Mouse (Mus musculus) spleen, postnatal 4 days (tissue): Measurements from ENCODE around the gene Larp6.

Experiments used
- DNase-seq, 2 experiments: peaks; one replicate each; pipeline ENCODE4 v3.0.0; 2022; ENCODE audit warnings: low spot score in 2 of 2

Gene Larp6

GRCm38 (mm10) chr9:60712771-60713541 is at the start of gene Larp6:
Gene Larp6, plus strand, starts transcription at chr9:60712989.
- DNase-seq, result no peak

GRCm38 (mm10) chr9:60664385-60664784 is 48.4 kb upstream of the Larp6 start:
- no peak for DNase-seq

GRCm38 (mm10) chr9:60664866-60665265 is 47.9 kb upstream of the Larp6 start:
- no peak for DNase-seq

DNA sequence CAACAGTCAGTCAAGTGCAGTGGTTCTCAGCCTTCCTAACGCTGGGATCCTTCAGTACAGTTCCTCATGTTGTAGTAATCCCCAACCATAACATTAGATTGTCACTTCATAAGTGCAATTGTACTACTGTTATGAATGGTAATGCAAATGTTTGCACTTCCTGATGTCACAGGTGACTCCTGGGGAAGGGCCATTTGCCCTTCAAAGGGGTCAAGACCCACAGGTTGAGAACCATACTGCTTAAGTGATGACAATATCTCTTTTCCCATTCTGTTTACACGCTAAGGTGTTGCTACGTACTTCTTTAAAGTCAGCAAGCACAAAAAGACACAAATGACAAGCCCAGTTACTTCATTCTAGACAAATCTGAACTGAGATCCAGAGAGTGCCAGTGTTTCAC is 47.3 kb upstream of the Larp6 start:
- no peak for DNase-seq

DNA sequence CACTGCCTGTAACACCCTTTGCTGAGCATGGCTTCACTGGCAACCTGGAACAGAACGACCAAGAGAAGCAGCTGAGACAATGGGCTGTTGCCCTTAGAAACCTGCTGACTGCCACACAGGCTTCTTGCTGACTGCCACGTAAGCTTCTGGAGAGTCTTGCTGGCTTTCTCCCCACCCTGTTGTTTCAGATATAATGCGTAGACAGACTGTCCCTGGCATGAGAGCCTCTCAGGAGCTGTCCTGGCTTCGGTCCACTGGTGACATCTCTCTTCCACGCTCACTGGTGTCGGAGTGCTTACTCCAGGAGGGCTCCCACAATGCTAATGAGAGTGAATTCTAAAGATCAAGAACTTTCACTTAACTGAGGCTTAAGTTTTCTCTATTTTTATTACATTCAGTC is 43.9 kb upstream of the Larp6 start:
- DNase-seq, result no peak

GRCm38 (mm10) chr9:60672568-60672967 is 40.2 kb upstream of the Larp6 start:
- DNase-seq, result no peak

- DNase-seq, result no peak
Measured at GRCm38 (mm10) chr9:60674780-60675179, 38.0 kb upstream of the Larp6 start.

DNA sequence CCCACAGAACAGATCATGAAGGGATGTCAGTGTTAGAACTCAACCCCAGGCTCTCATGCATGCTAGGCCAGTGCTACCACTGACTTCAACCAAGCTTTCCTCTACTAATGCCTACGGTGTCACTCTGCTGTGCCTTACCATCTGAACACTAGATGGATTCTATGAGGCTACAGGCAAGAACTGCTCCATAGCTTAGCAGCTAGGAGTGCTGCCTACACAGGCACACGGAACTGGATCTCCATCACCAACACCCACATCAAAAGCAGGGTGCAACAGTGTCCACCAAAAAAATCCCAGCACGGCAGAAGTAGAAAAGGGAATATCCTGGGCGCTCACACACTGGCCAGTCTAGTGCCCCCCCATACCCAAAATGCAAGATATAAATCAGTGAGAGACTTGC is 36.4 kb upstream of the Larp6 start:
- no peak for DNase-seq

DNA sequence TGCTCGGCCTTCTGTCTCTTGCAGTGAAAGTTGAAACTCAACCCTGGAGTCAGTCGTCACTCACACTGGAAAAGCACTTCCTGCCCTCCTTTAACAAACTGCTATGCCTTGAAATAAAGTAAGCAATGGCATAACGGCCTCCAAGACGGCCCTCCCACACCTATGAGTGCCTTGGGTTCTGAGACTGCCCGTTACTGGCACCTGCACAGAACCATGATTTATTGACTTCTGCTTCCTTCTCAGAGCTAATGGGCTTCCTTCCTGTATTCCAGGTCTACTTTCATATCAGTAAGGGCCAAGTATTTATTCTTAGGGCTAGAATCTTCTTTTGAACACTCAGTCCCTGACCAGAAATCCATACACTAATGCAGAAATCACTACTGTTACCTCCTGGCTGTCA is 33.9 kb upstream of the Larp6 start:
- no peak for DNase-seq

DNA sequence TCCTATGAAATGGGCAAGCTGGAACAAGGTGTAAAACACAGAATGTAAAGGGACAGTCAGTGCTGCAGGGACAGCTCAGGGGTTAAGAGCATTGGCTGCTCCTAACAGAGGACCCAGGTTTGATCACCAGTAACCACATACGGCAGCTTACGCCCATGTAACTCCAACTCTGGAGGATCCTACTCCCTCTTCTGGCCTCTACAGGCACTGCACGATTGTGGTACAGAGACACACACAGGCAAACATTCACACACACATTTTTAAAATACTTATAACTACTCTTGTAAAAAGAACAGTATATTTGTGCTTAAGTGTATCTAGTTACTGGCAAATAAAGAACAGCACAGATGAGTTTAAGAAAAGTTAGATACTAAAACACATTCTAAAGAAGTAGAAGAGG is 31.8 kb upstream of the Larp6 start:
- DNase-seq, result no peak

DNA sequence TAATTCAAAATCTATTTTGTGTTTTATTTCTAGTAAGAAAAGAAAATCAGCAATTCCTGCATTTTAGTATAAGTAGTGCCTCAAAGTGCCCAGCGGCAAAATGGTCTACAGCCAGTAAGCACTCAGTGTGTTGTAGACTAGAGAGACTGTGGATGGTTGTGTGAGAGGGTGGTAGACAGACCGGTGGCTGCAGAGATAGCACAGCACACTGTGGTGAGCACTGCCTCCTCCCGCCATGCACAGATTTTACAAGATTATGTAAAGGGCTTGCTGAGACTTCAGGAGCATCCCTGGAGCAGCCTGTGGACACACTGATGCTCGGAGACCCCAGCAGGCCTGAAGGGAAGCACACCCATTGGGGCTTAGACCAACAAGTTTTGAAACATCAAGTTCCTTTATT is 30.0 kb upstream of the Larp6 start:
- no peak for DNase-seq

GRCm38 (mm10) chr9:60687415-60687814 is 25.4 kb upstream of the Larp6 start:
- DNase-seq, result no peak

DNA sequence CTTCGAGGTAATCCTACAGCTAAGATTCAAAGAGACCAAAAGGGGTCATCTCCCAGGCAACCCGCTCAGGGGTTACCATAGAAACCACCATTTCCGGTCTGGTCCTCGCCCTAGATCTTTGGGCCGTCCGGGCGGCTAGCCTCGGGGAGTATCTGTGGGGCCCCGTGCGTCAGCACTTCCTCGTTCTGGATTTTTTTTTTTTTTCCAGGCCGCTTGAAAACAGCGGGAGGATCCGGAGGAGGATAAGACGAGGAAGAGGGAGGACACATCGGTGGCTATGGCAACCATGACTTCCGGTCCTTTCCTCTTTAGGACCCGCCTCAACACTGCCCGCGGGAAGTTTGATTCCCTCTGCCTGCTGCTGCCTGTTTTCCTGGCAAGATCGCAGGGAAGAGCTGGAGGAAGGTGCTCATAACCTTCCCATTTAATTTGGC is 24.9 kb upstream of the Larp6 start, which contains the start of gene Lrrc49:
Gene Lrrc49 (minus strand): TSS at position 268 of the 434 bp plus-strand sequence.
- DNase-seq, result peak; percentile 63 to 79

GRCm38 (mm10) chr9:60692624-60693023 is 20.2 kb upstream of the Larp6 start:
- no peak for DNase-seq

DNA sequence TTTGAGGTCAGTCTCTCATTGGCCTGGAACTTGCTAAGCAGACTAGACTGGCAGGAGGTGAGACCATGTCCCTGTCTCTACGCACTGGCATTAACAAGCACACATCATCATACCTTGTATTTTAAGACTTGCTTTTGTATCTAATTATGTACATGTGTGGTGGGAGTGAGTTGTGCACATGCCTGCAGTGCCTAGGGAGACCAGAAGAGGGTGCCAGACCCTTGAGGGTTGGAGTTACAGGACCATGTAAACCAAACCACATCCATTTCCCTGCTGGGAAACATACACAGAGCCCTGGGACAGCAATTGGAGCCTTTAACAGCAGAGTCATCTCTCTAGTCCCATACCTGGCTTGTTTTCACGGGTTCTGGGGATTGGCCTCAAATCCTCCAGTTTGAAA is 18.8 kb upstream of the Larp6 start:
- DNase-seq, result no peak

GRCm38 (mm10) chr9:60696271-60696985 is 16.4 kb upstream of the Larp6 start:
- no peak for DNase-seq

DNA sequence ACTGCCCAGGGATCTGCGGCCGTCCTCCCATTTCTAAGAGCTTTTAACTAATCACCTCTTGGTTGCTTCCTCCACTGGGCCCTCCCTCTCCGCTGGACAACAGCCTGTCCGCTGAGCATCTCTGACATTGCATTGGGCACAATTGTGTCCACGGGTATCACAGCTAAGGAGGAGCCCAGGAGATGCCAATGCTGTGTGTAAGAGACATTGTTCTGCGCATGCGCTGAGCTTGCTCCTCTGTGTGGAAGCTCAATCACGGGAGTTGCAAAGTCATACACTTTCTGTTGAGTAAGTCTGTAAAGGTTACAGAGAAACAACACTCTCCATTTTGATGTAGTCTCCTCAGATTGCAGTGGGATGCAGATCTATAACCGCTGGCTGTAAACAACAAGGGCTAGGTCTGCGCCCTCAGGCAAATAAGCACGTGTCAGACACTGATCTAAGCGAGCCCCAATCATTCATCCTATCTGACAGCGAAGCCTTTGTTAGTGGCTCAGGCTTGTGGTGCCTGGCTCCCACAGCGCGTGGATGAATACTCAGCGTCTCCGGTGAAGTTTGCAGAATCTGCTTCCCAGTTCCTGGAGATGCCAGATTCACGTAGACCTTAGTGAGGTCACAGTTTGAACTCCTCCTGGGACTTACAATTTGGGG is 13.1 kb upstream of the Larp6 start:
- no peak for DNase-seq

GRCm38 (mm10) chr9:60707594-60707993 is 5.2 kb upstream of the Larp6 start:
- DNase-seq, result no peak

DNA sequence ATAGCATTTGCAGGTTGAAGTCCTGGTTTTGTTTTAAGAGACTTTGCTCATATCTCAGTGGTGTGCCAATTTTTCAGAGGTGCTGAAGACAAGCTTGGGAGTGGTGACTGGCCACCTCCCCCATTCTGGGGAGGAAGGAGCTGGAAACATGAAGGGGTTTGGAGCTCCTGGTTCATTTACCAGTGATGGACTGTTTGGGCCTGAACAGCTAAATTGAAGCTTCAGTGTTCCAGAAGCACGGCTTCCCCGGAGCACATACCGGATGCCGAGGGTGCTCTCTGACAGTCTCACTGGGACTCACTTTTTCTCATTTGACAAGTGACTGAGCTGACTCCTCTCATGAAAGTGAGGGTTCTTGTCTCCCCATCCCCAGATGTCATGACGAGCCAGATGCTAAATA is 4.2 kb upstream of the Larp6 start:
- no peak for DNase-seq

DNA sequence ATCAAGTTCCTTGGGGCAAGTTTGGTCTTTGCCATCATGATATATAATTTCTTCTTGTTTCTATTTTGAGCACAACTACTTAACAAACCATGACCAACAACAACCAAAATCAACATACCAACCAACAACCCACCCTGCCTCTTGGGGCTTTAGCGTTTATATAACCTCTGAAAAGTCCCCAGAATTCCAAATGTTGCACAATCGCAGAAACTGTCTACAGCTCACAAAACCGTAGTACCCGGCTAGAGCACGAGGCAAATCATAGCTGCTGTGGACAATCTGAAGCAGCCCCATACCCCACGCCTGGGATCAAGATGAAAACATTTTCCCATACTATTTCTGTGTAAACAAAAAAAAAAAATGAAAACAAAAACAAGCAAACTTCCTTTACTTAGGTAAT is 3.1 kb upstream of the Larp6 start:
- no peak for DNase-seq

- no peak for DNase-seq
Measured at GRCm38 (mm10) chr9:60712011-60712410, 778 bp upstream of the Larp6 start.

DNA sequence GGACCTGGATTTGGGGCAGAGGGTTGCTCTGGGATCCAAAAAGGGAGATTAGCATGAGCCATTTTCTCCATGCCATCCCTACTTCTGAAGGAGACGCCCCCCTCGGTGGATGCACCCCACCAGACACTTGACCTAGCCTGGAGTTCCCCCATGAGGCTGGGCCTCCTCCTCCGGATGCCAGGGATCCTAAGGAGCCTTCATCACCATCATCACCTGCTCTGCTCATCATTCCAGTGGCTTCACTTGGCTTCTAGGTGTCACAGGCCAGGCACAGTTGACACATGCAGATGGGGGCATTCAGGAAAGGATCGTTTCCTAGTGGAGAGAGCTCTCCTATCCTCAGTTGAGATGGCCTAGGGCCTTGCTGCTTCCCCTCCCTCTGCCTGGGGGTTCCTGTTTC is 827 bp downstream of the Larp6 start:
- DNase-seq, result no peak

DNA sequence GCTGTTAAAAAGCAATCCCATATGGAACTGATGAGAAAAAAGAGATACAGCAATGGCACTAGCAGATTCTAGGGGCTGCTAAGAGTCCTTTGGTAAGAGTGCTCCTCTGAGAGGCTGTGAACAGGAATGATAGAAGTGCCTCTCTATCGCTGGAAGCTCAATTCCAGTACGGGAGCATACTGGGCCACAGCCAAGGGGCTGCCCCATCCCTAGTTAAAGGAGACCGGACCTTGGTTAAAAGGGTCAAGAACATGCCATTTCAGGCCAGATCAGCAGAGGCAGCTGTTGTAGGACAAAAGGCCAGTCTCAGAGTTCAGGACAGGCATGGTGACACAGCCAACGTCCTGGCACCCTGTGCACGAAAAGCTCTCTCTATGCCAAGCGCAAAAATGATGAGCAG is 1.4 kb downstream of the Larp6 start:
- no peak for DNase-seq
